Mouse (Mus musculus) cerebellum, adult 11-12 months (tissue): Measurements from ENCODE around the gene Acer2.
A peak's percentile ranks its signal among the peaks of the same experiment; 100 is the strongest.

Experiments
- DNase-seq: peaks from one replicate; pipeline ENCODE4 v3.0.0; 2022

The Acer2 gene

DNA sequence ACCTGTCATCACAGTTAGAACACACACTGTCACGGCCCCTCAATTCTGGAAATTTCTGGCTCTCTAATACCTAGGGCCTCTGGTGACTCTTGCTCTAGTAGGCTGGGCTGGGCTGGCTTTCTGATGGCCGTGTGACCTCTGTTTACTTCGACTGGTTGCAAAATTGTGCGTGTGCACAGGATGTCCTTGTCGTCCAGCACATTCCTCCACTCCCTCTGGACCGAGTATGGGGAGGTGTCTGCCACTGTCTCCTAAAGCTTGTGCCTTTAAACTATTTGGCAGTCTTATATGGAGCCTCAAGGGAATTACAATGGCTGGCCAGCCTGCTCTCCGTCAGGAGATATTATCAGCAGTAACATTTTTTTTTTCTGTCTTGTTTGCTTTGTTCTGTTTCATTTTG is 23.2 kb downstream of the Acer2 start:
- DNase-seq: no peak

DNA sequence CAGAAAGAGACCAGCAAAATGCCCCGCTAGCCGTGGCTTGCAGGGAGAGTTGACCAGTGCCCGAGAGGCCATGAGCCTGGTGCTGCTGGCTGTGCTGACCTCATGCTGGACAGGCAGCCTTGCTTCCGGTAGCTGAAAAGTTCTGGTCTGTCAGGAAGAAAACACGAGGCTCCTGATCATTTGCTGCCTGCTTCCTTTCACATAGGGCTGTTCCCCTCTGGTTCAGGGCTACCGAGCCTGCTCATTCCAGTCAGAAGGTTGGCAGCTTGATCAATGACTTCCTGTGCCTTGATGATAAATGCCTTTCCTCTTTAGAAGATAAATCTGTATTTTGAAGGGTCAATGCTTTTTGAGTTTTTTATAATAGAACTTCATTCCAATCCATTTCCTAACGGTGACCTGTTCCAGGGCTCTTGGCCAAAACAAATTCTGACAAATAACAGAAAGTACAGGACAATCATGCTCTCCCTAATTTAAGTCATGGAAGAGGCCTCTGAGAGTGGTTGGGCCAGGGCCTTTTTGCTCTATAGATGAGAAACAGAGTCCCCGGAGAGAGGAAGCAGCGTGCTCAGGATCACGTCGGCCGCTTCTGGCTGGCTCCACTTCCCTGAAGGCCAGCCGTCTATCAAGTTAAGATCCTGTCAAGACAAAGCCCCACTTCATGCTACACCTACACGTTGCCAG is 24.7 kb downstream of the Acer2 start:
- no peak for DNase-seq

DNA sequence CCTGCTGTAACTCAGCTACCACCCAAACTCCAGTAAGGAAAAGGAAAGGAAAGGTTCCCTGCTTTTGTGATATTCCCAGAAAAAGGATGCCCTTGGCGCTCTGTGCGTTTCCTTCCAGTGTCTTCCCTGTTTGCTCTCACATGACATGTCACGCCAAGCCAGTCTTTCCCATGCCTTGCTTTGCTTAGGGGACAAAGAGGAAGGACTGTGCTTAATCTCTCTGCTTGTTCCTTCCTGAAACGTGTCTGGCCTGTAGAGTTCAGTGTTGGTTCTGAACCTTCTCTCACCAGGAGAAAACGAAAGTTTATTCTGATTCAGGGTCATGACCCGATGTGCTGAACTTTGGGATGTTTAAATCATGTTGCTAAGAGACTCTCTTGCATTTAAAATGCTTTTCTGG is 28.2 kb downstream of the Acer2 start:
- DNase-seq: no peak

DNA sequence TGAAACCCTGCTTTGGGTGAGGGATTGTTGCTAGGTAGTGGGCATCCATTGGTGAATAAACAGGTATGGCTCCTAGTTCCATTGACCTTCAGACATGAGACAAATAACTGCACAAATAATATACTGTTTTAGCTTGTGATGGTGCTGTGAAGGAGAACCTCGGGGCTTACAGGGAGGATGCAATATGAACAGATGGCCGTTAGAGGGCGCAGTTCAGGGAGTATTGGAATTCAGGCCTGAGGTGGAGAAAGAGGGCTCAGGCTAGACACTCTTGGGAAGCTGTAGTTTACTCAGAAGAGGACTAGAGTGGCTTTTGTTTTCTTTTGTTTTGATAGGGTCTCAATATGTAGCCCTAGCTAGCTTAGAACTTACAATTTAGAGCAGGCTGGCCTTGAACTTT is 30.8 kb downstream of the Acer2 start:
- no peak for DNase-seq

- no peak for DNase-seq
Observed at GRCm38 (mm10) chr4:86905869-86906268, 31.7 kb downstream of the Acer2 start.

- no peak for DNase-seq
Observed at GRCm38 (mm10) chr4:86911576-86912341, 37.6 kb downstream of the Acer2 start.

- no peak for DNase-seq
Observed at GRCm38 (mm10) chr4:86912757-86913156, 38.6 kb downstream of the Acer2 start.

DNA sequence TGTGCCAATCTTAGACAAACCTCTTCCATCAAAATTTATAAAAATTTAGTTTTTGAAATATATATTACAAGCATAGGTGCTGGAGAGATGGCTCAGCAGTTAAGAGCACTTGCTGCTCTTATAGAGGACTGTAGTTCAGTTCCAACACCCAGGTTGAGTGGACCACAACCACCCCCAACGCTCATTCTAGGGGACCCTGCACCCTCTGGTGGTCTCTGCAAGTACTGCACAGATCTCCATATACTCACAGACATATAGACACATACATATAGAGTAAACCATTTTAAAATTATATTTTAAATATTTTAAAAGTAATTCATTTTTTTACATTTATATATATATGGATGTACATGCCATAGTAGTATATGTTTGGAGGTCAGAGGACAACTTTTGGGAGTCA is 41.9 kb downstream of the Acer2 start:
- no peak for DNase-seq

DNA sequence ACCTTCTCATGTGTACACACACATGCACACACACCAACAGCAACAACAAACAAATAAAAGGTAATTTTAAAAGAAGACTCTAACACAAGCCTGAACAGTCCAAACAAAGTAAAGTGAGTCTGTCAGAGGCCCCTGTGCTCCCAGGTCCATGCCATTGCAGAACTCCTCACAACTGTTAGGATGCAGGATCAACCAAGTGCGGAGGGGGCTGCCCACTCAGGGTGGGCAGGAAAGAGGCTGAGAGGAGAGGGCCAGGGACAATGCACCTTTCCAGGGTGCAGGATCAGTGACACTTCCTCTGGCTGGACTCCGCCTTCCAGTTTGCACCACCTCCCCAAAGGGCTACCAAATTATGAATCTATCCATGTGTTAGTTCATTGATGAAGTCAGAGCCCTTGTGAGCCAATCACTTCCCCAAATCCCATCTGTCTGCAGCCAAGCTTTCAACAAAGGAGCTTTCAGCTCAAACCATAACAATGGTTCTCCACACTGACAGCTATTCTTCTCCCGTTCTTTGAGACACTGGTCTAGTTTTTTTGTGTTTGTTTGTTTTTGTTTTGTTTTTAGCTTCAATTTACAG is 49.4 kb downstream of the Acer2 start:
- no peak for DNase-seq

DNA sequence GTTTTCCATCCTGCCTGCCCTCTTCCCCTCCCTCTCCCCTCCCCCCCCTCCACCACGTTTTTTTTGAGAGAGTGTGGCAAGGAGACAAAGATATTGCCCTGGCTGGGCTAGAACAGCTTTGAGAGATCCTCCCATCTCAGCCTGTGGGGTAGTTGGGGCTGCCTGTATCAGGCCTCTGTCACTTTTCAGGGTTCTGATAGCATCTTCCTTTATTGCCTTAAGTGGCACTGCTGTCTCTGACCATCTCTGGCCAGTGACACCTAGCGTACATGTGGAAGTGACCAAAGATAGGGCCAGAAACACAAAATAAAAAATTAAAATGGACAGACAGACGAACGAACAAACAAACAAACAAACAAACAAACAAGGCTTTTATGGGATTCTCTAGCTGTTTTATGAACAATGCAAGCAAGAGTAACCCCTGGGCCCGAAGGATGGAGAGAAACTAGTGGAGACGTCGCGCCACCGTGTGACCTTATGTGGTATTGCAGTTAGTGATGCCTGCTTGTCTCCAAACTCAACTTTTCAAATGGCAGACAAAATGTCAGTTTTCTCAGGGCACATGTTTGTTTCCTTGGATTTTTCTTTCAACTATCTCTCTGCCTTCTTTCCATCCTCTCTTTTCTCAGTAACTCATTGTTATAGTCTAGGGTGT is 50.7 kb downstream of the Acer2 start:
- peak; percentile 34 for DNase-seq

GRCm38 (mm10) chr4:86926997-86927396 is 52.8 kb downstream of the Acer2 start:
- no peak for DNase-seq

DNA sequence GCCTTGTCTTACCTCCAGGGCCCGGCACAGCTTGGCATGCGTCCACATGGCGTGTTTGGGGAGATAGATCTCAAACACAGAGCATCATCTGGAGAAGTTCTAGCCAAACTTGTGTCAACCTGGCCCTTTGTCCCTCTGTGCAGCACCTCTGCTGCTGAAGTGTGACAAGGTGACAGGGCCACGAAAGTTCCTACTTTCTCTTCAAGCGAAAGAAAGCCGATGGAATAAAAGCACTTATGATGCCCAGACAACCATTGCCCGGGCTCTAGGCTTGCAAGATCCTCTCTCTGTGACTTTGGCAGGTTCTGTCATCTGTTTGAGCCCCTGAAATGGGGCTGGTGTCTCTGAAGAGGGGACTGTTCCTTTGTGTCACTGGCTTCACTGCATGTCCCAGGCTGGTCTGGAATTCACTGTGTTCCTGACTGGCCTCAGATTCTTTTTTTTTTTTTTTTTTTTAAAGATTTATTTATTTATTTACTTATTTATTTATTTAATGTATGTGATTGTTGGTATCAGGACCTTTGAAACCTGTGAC is 56.0 kb downstream of the Acer2 start:
- DNase-seq: no peak

GRCm38 (mm10) chr4:86930636-86931456 is 56.6 kb downstream of the Acer2 start:
- DNase-seq: peak; percentile 33

- DNase-seq: no peak
Observed at GRCm38 (mm10) chr4:86933026-86933425, 58.8 kb downstream of the Acer2 start.

DNA sequence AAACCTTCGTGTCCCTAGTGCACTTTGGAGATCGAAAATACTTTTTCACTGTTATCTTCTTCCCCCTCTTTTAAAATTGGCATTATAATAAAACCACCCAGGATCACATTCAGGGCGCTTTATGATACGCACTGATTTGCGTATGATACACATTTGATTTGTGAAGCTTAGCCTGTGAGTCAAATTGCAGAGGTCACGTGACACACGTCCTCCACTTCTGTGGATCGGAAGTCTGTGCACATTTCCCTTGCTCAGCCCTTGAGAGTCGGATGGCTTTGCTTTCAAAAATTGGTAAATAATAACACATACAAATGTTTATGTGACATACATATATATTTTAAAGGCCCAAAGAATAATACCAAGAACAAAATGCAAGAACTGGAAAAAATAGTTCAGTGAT is 62.0 kb downstream of the Acer2 start:
- no peak for DNase-seq

GRCm38 (mm10) chr4:86936706-86937105 is 62.5 kb downstream of the Acer2 start:
- DNase-seq: no peak

DNA sequence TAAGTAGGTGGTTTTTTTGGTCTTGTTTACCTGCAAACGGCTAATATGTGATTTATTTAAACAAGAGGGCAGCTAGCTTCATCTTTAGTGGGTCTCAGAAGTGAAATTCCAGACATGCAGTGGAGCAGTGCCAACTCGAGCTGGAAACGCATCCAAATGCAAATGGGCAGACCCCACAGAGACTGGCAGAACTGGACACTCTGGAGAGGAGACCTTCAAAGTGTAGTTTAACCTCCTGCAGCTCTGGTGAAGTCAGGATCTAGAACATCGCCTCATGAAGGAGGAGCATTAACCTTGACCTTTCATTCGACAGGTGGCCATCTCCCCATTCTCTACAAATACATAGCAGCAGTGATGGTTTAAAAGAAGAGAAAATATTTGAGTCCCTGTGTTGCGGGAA is 68.5 kb downstream of the Acer2 start:
- no peak for DNase-seq

- DNase-seq: no peak
Observed at GRCm38 (mm10) chr4:86943296-86943695, 69.1 kb downstream of the Acer2 start.

DNA sequence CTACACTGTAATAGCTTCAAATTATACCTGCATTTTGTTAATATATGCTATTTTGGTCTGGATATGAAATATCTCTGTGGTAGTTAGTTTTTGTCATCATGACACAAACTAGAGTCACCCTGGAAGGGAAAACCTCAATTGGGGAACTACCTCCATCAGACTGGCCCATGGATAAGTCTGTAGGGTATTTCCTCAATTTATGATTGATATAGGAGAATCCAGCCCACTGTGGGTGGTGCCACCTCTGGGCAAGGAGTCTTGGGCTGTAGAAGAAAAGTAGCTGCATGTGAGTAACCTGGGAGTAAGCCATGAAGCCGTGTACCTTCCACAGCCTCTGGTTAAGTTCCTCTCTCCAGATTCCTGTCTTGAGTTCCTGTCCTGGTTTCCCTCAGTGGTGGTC is 74.6 kb downstream of the Acer2 start:
- DNase-seq: no peak

GRCm38 (mm10) chr4:86953519-86953918 is 79.3 kb downstream of the Acer2 start:
- DNase-seq: no peak

GRCm38 (mm10) chr4:86955448-86955847 is 81.3 kb downstream of the Acer2 start:
- DNase-seq: no peak

GRCm38 (mm10) chr4:86957576-86958411 is 83.6 kb downstream of the Acer2 start:
- peak; percentile 32 for DNase-seq
